Mouse (Mus musculus) testis, postnatal 10 days (tissue): Measurements from ENCODE around the gene Zglp1.
"Not testable (repeated sequence)": the region's sequence is repeated elsewhere in the genome, so short reads cannot be mapped to it uniquely, and the experiment has no call there.

Experiments
- DNase-seq: peaks from one replicate; pipeline ENCODE4 v3.0.0; 2021; ENCODE audit warnings: low spot score

Gene Zglp1

DNA sequence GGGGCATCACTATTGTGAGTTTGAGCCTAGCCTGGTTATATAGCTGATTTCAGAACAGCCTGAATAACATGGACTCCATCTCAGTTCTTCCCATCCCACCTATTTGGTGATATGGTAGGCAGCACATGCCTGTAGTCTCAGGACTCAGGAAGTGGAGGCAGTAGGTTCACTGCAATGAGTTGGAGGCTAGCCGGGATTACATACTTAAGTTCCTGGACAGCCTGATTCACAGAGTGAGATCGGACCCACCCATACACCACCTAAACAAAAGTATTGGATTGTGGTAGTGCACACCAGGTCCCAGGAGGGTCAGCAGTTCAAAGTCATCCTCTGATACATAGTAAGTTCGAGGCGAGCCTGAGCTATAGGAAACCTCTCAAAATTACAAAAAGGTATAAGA lies 5.7 kb upstream of the Zglp1 start:
- DNase-seq, result no peak

GRCm38 (mm10) chr9:21062928-21063327 lies 4.0 kb downstream of the Zglp1 start:
- DNase-seq, result no peak

- no peak for DNase-seq
These were observed 15.3 kb downstream of the Zglp1 start for GRCm38 (mm10) chr9:21051578-21051977.

DNA sequence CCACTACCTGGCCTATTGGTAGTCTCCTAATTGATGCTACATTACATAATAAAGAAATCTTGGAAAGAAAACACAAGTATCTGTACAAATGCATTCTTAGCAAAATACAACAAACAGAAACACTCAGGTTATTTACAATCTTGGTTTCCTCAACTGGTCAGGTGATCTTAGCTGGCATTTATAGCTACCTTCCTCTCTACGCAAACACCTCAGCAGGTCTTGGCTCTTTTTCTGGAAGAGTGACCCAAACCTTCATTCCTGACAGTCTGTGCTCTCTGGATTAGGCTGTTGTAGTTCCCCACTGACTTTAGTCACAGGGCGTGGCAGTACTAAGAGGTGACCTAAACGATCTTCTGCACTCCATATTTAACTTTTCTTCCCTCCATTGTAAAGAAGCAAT lies 21.7 kb downstream of the Zglp1 start:
- DNase-seq, result no peak

DNA sequence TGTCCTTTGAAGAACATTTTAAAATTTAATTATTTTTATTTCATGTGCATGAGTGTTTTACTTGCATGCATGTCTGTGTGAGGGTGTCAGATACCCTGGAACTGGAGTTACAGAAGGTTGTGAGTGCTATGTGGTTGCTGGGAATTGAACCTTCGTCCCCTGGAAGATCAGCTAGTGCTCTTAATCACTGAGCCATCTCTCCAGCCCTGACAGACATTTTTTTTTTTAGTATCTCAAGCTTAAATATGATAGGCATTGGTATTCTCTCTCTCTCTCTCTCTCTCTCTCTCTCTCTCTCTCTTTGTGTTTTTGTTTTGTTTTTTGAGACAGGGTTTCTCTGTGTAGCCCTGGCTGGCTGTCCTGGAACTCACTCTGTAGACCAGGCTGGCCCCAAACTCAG lies 22.1 kb downstream of the Zglp1 start:
- not testable (repeated sequence) for DNase-seq

GRCm38 (mm10) chr9:21043563-21043962 lies 23.3 kb downstream of the Zglp1 start:
- DNase-seq, result no peak

DNA sequence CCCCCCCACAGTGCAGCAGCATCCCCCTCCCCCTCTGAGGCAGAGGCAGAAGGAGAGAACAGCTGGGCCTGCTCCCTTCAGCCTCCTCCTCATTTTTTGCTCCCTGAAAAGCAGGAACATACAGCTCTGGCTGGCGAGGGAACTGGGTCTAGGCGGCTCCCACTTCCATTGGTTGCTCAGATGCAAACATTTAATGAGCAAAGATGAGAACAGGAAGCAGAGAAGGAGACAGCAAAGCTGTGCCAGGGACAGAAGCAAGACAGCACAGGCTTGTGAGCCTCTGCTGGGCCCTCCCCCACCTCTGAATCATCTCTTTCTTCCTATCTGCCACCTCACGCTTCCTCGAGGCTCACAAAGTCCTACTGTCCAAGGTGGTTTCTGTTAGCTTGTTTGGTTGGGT lies 25.6 kb downstream of the Zglp1 start:
- DNase-seq, result no peak

- no peak for DNase-seq
These were observed 27.1 kb downstream of the Zglp1 start for GRCm38 (mm10) chr9:21039779-21040178.

DNA sequence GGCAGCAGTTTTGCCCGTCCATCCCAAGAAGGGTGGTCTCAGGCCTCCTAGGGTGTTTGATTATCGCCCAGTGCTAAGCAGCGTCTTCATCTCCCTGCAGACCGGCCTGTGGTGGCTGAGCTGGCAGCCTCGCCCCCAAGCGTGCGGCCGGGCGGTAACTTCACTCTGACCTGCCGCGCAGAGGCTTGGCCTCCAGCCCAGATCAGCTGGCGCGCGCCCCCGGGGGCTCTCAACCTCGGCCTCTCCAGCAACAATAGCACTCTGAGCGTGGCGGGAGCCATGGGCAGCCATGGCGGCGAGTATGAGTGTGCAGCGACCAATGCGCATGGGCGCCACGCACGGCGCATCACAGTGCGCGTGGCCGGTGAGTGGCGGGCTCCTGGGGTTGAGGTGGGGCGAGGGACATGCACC lies 29.4 kb downstream of the Zglp1 start:
- peak; percentile 58 for DNase-seq

DNA sequence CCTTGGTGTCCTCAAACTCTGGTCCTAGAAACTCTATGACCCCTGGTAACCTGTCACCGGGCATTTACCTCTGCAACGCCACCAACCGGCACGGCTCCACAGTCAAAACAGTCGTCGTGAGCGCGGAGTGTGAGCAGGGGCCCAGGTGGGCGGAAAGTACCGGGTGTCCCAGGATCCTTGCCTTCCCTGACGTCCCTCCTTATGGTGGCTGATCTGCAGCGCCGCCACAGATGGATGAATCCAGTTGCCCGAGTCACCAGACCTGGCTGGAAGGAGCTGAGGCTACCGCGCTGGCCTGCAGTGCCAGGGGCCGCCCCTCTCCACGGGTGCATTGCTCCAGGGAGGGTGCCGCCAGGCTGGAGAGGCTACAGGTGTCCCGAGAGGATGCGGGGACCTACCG lies 30.2 kb downstream of the Zglp1 start:
- no peak for DNase-seq

DNA sequence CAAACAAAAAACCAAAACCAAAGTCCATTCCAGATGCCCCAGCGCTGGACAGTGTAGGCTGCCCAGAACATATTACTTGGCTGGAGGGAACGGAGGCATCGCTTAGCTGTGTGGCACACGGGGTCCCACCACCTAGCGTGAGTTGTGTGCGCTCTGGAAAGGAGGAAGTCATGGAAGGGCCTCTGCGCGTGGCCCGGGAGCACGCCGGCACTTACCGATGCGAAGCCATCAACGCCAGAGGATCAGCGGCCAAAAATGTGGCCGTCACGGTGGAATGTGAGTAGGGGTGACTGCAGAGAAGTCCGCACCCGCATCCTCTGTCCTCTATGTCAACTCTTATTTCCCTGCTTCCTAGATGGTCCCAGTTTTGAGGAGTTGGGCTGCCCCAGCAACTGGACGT lies 30.7 kb downstream of the Zglp1 start:
- no peak for DNase-seq

DNA sequence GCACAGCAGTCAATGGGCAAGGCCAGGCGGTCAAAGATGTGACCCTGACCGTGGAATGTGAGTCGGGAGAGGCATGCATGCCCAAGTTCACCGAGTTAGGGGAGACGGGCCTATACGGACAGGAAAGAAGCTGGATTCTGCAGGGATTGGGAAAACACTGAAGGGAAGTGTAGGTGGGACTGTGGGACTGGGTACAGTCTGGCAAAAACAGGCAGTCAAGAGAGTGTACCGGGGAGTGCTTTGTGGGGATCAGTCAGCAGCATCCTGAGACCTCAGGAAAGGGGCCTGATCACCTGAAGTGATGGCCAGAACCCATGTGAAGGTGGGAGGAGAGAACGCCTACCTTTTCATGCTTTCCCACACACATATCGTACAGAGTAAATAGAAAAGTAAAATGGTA lies 31.3 kb downstream of the Zglp1 start:
- no peak for DNase-seq

DNA sequence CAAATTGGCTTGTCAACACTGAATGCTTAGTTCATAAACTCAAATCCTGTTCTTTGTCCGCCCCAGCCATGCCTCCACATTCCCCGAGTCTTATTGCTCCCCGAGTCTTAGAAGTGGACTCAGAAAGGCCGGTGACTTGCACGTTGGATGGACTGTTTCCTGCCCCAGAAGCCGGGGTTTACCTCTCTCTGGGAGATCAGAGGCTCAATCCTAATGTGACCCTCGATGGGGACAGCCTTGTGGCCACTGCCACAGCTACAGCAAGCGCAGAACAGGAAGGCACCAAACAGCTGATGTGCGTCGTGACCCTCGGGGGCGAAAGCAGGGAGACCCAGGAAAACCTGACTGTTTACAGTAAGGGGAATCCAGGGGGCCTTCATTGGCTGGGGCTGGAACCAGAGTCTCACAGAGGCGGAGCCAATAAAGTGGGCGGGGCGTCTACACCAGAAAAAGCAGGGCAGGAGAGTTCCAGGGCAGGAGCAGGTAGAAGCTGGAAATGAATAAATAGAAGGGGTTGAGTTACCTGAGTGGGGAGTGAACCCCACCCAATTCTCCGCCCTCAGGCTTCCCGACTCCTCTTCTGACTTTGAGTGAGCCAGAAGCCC lies 32.3 kb downstream of the Zglp1 start:
- peak; percentile 55 for DNase-seq

DNA sequence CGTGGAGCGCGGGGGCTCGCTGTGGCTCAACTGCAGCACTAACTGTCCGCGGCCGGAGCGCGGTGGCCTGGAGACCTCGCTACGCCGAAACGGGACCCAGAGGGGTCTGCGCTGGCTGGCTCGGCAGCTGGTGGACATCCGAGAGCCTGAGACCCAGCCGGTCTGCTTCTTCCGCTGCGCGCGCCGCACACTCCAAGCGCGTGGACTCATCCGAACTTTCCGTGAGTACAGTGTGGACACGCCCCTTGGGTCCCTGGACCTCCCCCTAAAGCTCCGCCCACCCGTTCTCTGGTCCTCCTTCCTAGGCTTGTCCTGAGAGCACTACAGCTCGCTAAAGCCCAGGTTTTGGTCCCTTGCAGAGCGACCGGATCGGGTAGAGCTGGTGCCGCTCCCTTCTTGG lies 33.8 kb downstream of the Zglp1 start:
- peak; percentile 91 for DNase-seq

DNA sequence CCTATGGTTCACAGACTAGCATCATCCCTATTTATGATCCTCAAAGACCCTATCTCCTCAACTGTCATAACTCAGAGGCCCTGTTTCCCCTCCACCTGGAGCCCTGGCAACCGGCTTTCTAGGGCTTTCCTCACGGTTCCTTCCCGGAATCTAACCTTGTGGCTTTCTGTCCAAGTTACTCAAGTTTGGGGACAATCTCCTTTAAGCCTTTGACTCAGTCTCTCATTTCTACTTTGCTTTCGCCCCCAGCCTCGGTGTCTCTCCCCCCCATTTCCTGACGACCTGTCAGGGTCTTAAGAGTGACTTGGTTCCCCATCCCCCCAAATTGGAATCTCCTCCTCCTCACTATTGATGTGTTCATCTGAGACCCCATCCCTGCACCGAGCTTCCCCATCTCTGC lies 34.4 kb downstream of the Zglp1 start:
- no peak for DNase-seq

GRCm38 (mm10) chr9:21031896-21032351 lies 35.0 kb downstream of the Zglp1 start, which contains the start of gene Icam5:
Gene Icam5, plus strand, starts transcription at chr9:21032073.
- DNase-seq, result no peak

- DNase-seq, result peak; percentile 75
These were observed 35.5 kb downstream of the Zglp1 start for GRCm38 (mm10) chr9:21031251-21031895.

GRCm38 (mm10) chr9:21030781-21031250 lies 36.1 kb downstream of the Zglp1 start:
- peak; percentile 89 for DNase-seq

DNA sequence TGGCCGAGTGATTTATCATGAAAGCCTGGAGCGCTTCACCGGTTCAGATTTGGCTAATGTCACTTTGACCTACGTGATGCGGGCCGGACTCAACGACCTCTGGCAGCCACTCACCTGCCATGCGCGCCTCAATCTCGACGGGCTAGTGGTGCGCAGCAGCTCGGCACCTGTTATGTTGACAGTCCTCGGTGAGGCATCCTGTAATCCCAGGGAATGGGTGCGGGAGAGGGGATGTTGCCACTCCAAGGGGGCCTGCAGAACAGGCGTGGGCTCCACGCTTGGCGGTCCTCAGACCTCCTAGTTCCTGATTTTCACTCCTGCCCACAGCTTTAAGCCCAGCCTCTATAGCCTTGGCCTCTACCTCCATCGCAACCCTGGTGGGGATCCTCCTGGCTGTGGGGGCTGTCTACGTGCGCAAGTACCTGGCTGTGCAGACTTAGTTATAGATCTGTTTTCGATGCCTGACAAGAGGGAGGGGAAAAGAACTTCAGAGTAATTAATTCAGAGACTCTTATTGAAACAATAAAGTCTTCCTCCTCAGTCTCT lies 36.8 kb downstream of the Zglp1 start:
- no peak for DNase-seq

- DNase-seq, result peak; percentile 90
These were observed 37.4 kb downstream of the Zglp1 start, which contains the start of gene Icam4 for GRCm38 (mm10) chr9:21029291-21030054. Gene Icam4, plus strand, starts transcription at chr9:21029373.

DNA sequence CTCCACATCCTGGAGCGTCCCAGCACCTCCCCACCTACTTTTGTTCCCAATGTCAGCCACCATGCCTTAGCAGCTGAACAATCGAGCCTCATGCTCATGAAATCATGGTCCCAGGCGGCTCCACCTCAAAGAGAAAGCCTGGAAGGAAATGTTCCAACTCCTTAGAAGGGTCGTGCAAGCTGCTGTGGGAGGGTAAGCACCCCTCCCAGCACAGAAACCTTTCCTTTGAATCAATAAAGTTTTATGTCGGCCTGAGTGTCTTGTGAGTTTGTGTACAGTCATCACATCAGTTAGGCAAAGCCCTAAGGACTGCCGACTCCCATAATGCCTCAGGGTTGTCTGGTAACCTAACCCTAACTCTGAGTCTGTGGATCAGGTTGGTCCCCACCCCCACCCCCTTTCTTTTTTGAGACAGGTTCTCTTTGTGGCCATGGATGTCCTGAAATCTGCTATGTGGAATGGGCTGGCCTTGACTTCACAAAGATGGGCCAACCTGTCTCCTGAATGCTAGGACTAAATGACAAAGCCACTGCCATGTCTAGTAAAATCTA lies 38.3 kb downstream of the Zglp1 start:
- no peak for DNase-seq

DNA sequence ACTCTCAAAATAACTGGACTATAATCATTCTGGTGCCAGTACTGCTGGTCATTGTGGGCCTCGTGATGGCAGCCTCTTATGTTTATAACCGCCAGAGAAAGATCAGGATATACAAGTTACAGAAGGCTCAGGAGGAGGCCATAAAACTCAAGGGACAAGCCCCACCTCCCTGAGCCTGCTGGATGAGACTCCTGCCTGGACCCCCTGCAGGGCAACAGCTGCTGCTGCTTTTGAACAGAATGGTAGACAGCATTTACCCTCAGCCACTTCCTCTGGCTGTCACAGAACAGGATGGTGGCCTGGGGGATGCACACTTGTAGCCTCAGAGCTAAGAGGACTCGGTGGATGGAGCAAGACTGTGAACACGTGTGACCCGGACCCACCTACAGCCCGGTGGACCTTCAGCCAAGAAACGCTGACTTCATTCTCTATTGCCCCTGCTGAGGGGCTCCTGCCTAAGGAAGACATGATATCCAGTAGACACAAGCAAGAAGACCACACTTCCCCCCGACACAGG lies 39.1 kb downstream of the Zglp1 start:
- DNase-seq, result no peak
